Mouse (Mus musculus): ENCODE measurements at regions not wholly inside any gene's neighbourhood (a gene's known extent, or its start where the extent isn't known, plus 50 kb on each side); places are given as distances from the start of the nearest gene placed in this dataset.
"Not testable (repeated sequence)": the region's sequence is repeated elsewhere in the genome, so short reads cannot be mapped to it uniquely, and the experiment has no call there.

GRCm38 (mm10) chr13:62077951-62078671, 51.6 kb upstream of the Zfp808 start:
- not testable (repeated sequence) for TF ChIP-seq GATA1, TAL1 (IDR thresholded peaks at IDR 0.05; ENCODE audit: low read length)
